Mouse (Mus musculus) right cerebral cortex, postnatal 25 days (tissue): Measurements from ENCODE around the gene Gm17949.
"Not testable (repeated sequence)": the region's sequence is repeated elsewhere in the genome, so short reads cannot be mapped to it uniquely, and the experiment has no call there.

Experiments
- DNase-seq: peaks from one replicate; pipeline ENCODE4 v3.0.0; 2022

Gm17949 gene

GRCm38 (mm10) chr17:57051679-57052078 is 40.4 kb downstream of the Gm17949 start:
- not testable (repeated sequence) for DNase-seq

- DNase-seq, result no peak
These were observed 45.0 kb downstream of the Gm17949 start for GRCm38 (mm10) chr17:57056246-57056645.

- no peak for DNase-seq
These were observed 47.7 kb downstream of the Gm17949 start, which contains the start of gene Crb3 for GRCm38 (mm10) chr17:57058891-57059485. Crb3 (plus strand) TSS chr17:57059105.

GRCm38 (mm10) chr17:57059486-57059977 is 48.3 kb downstream of the Gm17949 start, which contains the start of gene Slc25a23:
Slc25a23 (minus strand) TSS chr17:57059863.
- peak; percentile 77 for DNase-seq

- peak; percentile 97 for DNase-seq
These were observed 49.0 kb downstream of the Gm17949 start for GRCm38 (mm10) chr17:57060231-57060801.

GRCm38 (mm10) chr17:57061069-57061468 is 49.8 kb downstream of the Gm17949 start:
- no peak for DNase-seq

- no peak for DNase-seq
These were observed 50.8 kb downstream of the Gm17949 start for GRCm38 (mm10) chr17:57062011-57062521.

- no peak for DNase-seq
These were observed 51.3 kb downstream of the Gm17949 start for GRCm38 (mm10) chr17:57062548-57062947.

- no peak for DNase-seq
These were observed 51.8 kb downstream of the Gm17949 start for GRCm38 (mm10) chr17:57063031-57063430.

- DNase-seq, result no peak
These were observed 55.6 kb downstream of the Gm17949 start for GRCm38 (mm10) chr17:57066908-57067307.

- DNase-seq, result no peak
These were observed 59.0 kb downstream of the Gm17949 start for GRCm38 (mm10) chr17:57070272-57070671.

- DNase-seq, result no peak
These were observed 59.4 kb downstream of the Gm17949 start for GRCm38 (mm10) chr17:57070699-57071098.
